Mouse (Mus musculus): ENCODE results near the gene Axin2.

DNA sequence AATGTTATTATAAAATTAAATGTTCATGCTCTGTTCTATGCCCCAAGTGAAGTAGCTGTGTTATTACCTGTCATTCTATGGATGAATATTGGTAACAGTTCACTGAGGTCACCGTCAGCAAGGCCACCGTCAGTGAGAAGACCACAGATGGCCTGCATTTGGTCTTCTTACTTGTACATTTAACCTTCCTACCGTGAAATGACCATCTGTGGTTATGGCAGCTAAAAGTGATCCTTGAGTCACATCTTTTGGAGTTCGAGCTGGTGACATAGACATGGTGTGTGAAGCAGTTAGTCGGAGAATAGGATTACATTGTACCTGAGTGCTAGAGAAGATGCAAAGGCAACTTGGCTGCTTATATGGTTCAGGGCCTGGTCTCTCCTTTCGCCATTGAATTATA lies 68.1 kb downstream of the Axin2 start:
- TF ChIP-seq KAT2A (IDR thresholded peaks at IDR 0.05; ENCODE audit: insufficient replicate concordance, low read length) (no peak), CTCF (conservative IDR thresholded peaks at IDR 0.05 in 1 of 2, IDR thresholded peaks at IDR 0.05 in 1 of 2; ENCODE audit: low read depth in 2 of 2, low read length in 2 of 2) (no peak), POLR2A (IDR thresholded peaks at IDR 0.05; ENCODE audit: low read depth, low read length) (no peak), TCF12 (IDR thresholded peaks at IDR 0.05; ENCODE audit: low read depth, low read length) (no peak), E2F4 (IDR thresholded peaks at IDR 0.05; ENCODE audit: insufficient replicate concordance, low read depth, low read length) (no peak), MAX (IDR thresholded peaks at IDR 0.05; ENCODE audit: low read length) (no peak), SMC3 (IDR thresholded peaks at IDR 0.05; ENCODE audit: low read depth, low read length) (no peak), ZMIZ1 (IDR thresholded peaks at IDR 0.05; ENCODE audit: low read depth, low read length) (no peak), USF2 (conservative IDR thresholded peaks at IDR 0.05; ENCODE audit: low read depth, low read length) (no peak), RAD21 (IDR thresholded peaks at IDR 0.05; ENCODE audit: low read depth, low read length) (no peak)
